Mouse (Mus musculus): ENCODE results near the gene Gbp10. TPM values are rescaled to one million over a fixed set of nuclear protein-coding genes. Genes with fewer than 3 reads are reported as not detected.

The Gbp10 gene
- polyA plus RNA-seq (2014; fragmentation: Illumina TruSeq; extraction: RNeasy Lipid Tissue Mini Kit (QIAGEN cat#74804); ENCODE audit: low read depth, low replicate concordance), result 1.7 TPM

GRCm38 (mm10) chr5:105239483-105240047 is at the start of gene Gbp10:
TSS of gene Gbp10 (minus strand) at chr5:105239533.

Other genes with a start within 250 kb of the Gbp10 start
- 13.1 TPM for gene Gbp9, start 100.0 kb downstream of the Gbp10 start, polyA plus RNA-seq (2014; fragmentation: Illumina TruSeq; extraction: RNeasy Lipid Tissue Mini Kit (QIAGEN cat#74804); ENCODE audit: low read depth, low replicate concordance)
- 0.81 TPM for gene Gbp8, start 100.0 kb downstream of the Gbp10 start, polyA plus RNA-seq (2014; fragmentation: Illumina TruSeq; extraction: RNeasy Lipid Tissue Mini Kit (QIAGEN cat#74804); ENCODE audit: low read depth, low replicate concordance)
- gene Gbp4, start 99.9 kb downstream of the Gbp10 start, polyA plus RNA-seq (2014; fragmentation: Illumina TruSeq; extraction: RNeasy Lipid Tissue Mini Kit (QIAGEN cat#74804); ENCODE audit: low read depth, low replicate concordance), result 10.7 TPM
- gene Gm43302, start 54.2 kb upstream of the Gbp10 start, polyA plus RNA-seq (2014; fragmentation: Illumina TruSeq; extraction: RNeasy Lipid Tissue Mini Kit (QIAGEN cat#74804); ENCODE audit: low read depth, low replicate concordance), result 0.94 TPM
- gene Gbp6, start 54.2 kb upstream of the Gbp10 start, polyA plus RNA-seq (2014; fragmentation: Illumina TruSeq; extraction: RNeasy Lipid Tissue Mini Kit (QIAGEN cat#74804); ENCODE audit: low read depth, low replicate concordance), result 37.8 TPM
- gene Lrrc8b, start 176.2 kb upstream of the Gbp10 start, polyA plus RNA-seq (2014; fragmentation: Illumina TruSeq; extraction: RNeasy Lipid Tissue Mini Kit (QIAGEN cat#74804); ENCODE audit: low read depth, low replicate concordance), result 2.2 TPM

Measured in heart, adult 10 weeks (tissue).